Mouse (Mus musculus): Measurements from ENCODE around the gene Ctnnal1. TPM values are rescaled to one million over a fixed set of nuclear protein-coding genes. Genes with fewer than 3 reads are reported as not detected.

The Ctnnal1 gene
- total RNA-seq, 2 experiments from 2014 or later = 24.1 to 25.1 TPM

GRCm38 (mm10) chr4:56815131-56815530, 49.9 kb downstream of the Ctnnal1 start:
- DNase-seq (ENCODE audit: low spot score) = no peak
- intact Hi-C loops (cut with DNase I) = no loop called here

DNA sequence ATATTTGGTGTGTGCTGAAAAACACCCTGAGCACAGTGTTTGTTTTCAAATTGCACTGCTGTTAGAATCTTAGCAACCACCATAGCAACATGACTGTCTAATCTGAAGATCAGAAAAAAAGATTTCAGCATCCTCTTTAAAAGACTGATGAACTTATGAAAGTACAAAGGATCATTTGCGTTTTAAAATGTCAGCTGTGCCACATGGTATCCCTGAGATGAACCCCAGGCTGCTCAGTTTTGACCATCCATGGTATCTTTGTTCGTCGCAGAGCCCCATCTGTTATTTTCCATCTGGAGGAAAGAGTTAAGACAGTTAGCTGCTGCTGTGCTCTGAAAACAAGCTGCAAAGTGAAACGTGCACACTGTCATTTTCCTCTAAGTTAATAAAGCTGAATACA, 52.9 kb downstream of the Ctnnal1 start:
- intact Hi-C loops (cut with DNase I) = no loop called here
- DNase-seq (ENCODE audit: low spot score) = no peak

DNA sequence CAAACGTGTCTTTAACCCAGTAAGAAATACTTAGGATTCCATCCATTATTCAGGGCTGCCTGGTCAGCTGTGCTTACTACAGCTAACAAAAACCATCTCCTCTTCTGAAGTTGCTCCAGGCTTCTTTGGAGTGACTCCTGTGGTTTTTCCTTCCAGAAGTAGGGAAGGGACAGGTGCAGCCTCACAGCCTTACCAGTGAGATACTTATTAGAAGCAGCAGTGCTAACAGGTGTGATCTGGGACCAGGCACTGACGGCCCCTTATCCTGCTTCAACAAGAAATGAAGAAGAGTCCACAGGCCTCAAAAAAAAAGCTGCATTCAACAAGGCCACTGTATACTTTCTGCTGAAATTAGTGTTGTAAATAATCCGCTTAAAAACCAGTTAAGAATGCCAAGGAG, 53.3 kb downstream of the Ctnnal1 start:
- intact Hi-C loops (cut with DNase I) = no loop called here
- DNase-seq (ENCODE audit: low spot score) = no peak

GRCm38 (mm10) chr4:56809050-56809449, 55.9 kb downstream of the Ctnnal1 start:
- intact Hi-C loops (cut with DNase I) = no loop called here
- no peak for DNase-seq (ENCODE audit: low spot score)

- intact Hi-C loops (cut with DNase I) = no loop called here
Measured at GRCm38 (mm10) chr4:56802669-56803150, 62.3 kb downstream of the Ctnnal1 start.

DNA sequence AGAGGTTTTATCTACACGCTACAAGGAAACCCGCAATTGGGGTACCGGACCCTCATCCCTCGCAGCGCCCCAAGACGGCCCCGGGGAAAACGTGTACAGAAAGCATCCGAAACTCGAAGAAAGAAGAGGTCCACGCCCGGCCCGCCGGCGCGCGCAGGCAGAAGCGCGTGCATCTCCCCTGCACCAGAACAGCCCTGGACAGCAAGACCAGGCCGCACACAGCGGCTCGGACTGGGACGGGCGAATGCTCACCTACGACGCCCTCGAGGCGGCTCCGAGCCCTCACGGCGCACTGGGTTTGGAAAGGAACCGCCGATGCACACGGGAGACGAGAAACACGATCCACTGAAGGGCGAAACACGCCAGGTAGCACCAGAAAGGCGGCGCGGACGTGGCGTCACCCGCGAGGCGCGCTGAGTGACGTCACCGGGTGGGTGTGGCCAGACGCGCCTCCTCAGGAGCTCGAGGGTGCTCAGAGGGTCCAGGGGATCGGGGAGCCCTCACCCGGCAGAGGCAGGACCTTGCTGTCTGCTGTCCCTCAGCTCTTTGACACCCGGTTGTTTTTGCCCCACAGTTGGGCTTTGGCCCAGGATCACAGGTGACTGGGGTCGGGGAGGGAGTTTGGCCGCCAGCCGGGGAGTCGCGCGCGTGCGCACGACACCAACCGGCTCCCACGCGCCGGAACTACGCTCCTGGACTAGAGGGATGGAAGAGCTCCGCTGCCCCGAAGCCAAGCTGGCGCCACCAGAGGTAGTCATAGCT, 62.9 kb downstream of the Ctnnal1 start, which contains the start of the genes Elp1 and Fam206a:
Gene Elp1, minus strand, starts transcription at position 425 of the 762 bp plus-strand sequence.
Gene Fam206a, plus strand, starts transcription at position 439 of the 762 bp plus-strand sequence.
- intact Hi-C loops (cut with DNase I) = no loop called here
- peak; percentile 84 for DNase-seq (ENCODE audit: low spot score)

More at GRCm38 (mm10) chr4:56802669-56803150, 62.3 kb downstream of the Ctnnal1 start:
- DNase-seq (ENCODE audit: low spot score) = no peak

DNA sequence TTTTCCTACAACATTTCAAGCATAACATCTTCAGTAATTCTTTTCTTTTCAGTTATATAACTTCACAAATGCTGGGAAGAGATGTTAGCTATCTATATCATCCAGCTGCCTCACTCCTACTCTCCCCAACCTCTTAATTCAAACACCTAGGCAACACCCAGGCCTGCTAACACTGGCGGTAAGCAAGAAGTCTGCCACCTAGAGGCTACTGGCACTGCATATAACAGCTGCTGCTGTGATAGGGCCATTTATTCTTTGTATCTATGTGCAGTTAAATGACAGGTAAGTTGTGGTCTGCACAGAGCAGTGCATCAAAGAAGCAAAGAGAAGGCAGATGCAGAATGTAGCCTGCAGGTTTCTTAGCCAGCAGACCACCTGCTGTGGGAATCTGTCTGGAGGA, 73.6 kb downstream of the Ctnnal1 start:
- no peak for DNase-seq (ENCODE audit: low spot score)
- intact Hi-C loops (cut with DNase I) = no loop called here

DNA sequence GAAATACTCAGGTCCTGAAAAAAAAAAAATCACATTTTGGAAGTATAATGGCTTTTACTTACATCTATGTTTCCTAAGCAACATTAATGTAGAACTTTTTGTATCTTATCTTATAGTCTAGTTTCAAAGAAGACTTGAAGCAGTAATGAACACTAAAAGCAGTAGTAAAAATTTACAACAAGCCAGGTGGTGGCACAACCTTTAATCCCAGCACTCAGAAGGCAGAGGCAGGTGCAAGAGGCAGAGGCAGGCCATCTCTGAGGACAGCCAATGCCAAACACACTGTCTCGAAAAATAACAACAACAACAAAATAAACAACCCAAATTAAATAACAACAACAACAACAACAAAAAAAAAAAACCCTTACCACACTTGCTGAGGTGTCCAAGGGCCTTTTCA, 93.9 kb downstream of the Ctnnal1 start:
- no peak for DNase-seq (ENCODE audit: low spot score)
- intact Hi-C loops (cut with DNase I) = no loop called here

GRCm38 (mm10) chr4:56768913-56769312, 96.1 kb downstream of the Ctnnal1 start:
- intact Hi-C loops (cut with DNase I) = no loop called here
- DNase-seq (ENCODE audit: low spot score) = peak; percentile 10

DNA sequence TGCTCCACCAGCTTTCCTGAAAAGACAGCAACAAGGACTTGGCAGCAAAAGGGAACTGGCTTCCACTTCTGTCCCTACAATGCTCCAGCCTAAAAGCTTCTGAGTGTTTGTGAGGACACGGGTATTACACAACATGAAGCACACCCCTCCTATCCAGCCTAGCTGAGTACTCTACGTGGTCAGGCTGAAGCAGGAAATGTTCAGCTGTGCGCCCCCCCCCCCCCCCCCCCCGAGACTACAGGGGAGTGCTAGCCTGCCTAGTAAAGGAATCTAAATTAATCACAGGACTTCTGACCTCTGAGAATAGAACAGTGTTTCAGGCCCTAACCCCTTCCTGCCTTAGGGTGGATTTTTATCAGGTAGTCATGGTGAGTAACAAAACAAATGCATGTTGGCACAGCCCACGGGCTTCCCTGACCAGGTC, 97.1 kb downstream of the Ctnnal1 start:
- intact Hi-C loops (cut with DNase I) = no loop called here
- peak; percentile 15 for DNase-seq (ENCODE audit: low spot score)

Small RNA genes within 50 kb of the gene (microRNA-seq; reads per million reads assigned to microRNA genes)
- 52.0 reads per million, percentile 50 among the genes with 10 or more reads in this experiment for gene Mir32

Other genes with a start within 250 kb of the Ctnnal1 start
- gene Gm26657, start 125.1 kb downstream of the Ctnnal1 start, total RNA-seq (2021) = not detected
- not detected for gene Actl7b, start 123.7 kb downstream of the Ctnnal1 start, total RNA-seq (2021)
- not detected for gene Actl7a, start 121.8 kb downstream of the Ctnnal1 start, total RNA-seq (2021)
- gene Elp1, start 62.9 kb downstream of the Ctnnal1 start, total RNA-seq (2021) = 10 to 100 TPM; 15.8 to 23.0 TPM
- gene Fam206a, start 62.8 kb downstream of the Ctnnal1 start, total RNA-seq (2021) = 1 to 10 TPM; 2.2 TPM
- 10 to 100 TPM; 56.5 to 58.1 TPM for gene Tmem245, start 82.2 kb upstream of the Ctnnal1 start, total RNA-seq (2021)
- gene Frrs1l, start 125.2 kb upstream of the Ctnnal1 start, total RNA-seq (2021) = under 1 TPM in 1 of 2 experiments, not detected in 1; 0.05 TPM

Data from heart, postnatal 25 days (tissue).